Comparison of ENCODE assay signal across 9 mouse cellular contexts in the genomic region with DNA sequence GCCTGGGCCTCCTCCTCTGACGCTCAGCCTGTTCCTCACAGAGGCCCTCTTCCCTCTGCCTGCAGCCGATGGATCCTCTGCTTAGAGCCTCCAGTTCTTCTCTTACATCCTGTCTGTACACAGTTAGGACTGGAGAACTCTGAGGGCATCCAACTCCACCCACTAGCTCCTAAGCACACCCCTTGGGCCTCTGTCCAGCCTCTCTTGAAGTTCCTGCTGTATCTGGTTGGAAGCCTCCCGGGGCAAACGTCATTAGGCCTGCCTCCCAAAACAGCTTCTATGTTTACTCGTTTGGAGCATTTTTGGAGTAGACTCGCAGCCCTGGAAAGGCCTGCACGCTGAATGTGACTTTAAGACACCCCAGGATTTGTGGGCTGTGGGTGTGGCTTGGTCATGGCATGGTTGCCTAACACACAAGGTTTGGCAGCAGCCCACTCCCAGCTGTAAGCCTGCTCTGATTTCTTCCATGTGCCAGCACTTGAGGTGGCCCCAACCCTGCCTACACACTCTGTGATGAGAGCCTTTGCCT. TPM values are rescaled to one million over a fixed set of nuclear protein-coding genes. Genes with fewer than 3 reads are reported as not detected.
A peak's percentile ranks its signal among the peaks of the same experiment; 100 is the strongest.
DNase-seq lines count a peak whose midpoint lies in the region; ATAC-seq and TF ChIP-seq lines count a peak whose summit lies in the region.
"Had no signal": no experiment of that assay in that cellular context is flagged by ENCODE, and none has a peak within 500 bp of the region (broad histone marks: within the 10 kb centered on the region; RNA-seq: fewer than 3 reads in every experiment).

TSS of gene Fcgrt (minus strand) at position 200 of the 529 bp plus-strand sequence.

- WGBS in neural tube, embryonic 11.5 days: 76% methylated on average over 7 of the region's 7 CpGs
- 68% methylated on average over 7 of the region's 7 CpGs for WGBS in embryonic facial prominence, embryonic 10.5 days
- WGBS in heart, embryonic 13.5 days: 32% methylated on average over 7 of the region's 7 CpGs
- WGBS in kidney, postnatal 0 days: 2% methylated on average over 7 of the region's 7 CpGs
- WGBS in liver, embryonic 12.5 days (ENCODE audit: insufficient replicate concordance): 49% methylated on average over 7 of the region's 7 CpGs

- DNase-seq in neural tube, embryonic 11.5 days (ENCODE audit: low spot score): no peak
- no peak for DNase-seq in neural tube, embryonic 10.5 days (ENCODE audit: extremely low spot score, low spot score)
- DNase-seq in embryonic facial prominence, embryonic 10.5 days (ENCODE audit: low spot score): peak; percentile 23
- peak; percentile 99 for DNase-seq in kidney, postnatal 0 days (ENCODE audit: low spot score)

- no peak within 1 kb of the TSS for H3K27ac ChIP-seq in neural tube, embryonic 11.5 days (ENCODE audit: low read depth, low read length)
- peak within 1 kb of the TSS; percentile 82 for H3K27ac ChIP-seq in embryonic facial prominence, embryonic 10.5 days (replicated peaks)
- peak within 1 kb of the TSS; percentile 88 for H3K27ac ChIP-seq in heart, embryonic 13.5 days (replicated peaks)
- H3K27ac ChIP-seq in kidney, postnatal 0 days: peak within 1 kb of the TSS; percentile 93
- peak within 1 kb of the TSS; percentile 33 for H3K27ac ChIP-seq in liver, embryonic 12.5 days

- no peak; the same call in 1 of the 2 replicates for TF ChIP-seq CTCF in kidney, postnatal 0 days (IDR thresholded peaks at IDR 0.05; ENCODE audit: low read depth)

- H3K4me2 ChIP-seq in neural tube, embryonic 11.5 days (ENCODE audit: low read depth): no peak within 1 kb of the TSS
- H3K4me2 ChIP-seq in heart, embryonic 13.5 days: peak within 1 kb of the TSS; percentile 69
- peak within 1 kb of the TSS; percentile 68 for H3K4me2 ChIP-seq in kidney, postnatal 0 days (ENCODE audit: low read length)
- H3K4me2 ChIP-seq in liver, embryonic 12.5 days: peak within 1 kb of the TSS; percentile 50

- no peak within 1 kb of the TSS for H3K4me3 ChIP-seq in neural tube, embryonic 11.5 days (ENCODE audit: low read depth, low read length)
- H3K4me3 ChIP-seq in embryonic facial prominence, embryonic 10.5 days: peak within 1 kb of the TSS; percentile 36
- H3K4me3 ChIP-seq in heart, embryonic 13.5 days: peak within 1 kb of the TSS; percentile 43
- peak within 1 kb of the TSS; percentile 47 for H3K4me3 ChIP-seq in kidney, postnatal 0 days (replicated peaks; ENCODE audit: low read depth, low read length)
- peak within 1 kb of the TSS; percentile 26; the same call in 1 of the 2 replicates for H3K4me3 ChIP-seq in liver, embryonic 12.5 days

- no peak for ATAC-seq in neural tube, embryonic 11.5 days (ENCODE audit: insufficient read depth, low FRiP score, low TSS enrichment)
- ATAC-seq in heart, embryonic 13.5 days (ENCODE audit: extremely low read depth, insufficient number of reproducible peaks, low FRiP score, low TSS enrichment): peak; percentile 76; the same call in 1 of the 2 replicates
- peak; percentile 95 for ATAC-seq in kidney, postnatal 0 days (replicated peaks; ENCODE audit: low FRiP score, low read depth)
- ATAC-seq in liver, embryonic 12.5 days: peak; percentile 63
- ATAC-seq in monocyte, adult 5-6 weeks (replicated peaks; ENCODE audit: insufficient number of reproducible peaks, low FRiP score, low TSS enrichment, poor library complexity, severe bottlenecking): peak; percentile 97
- ATAC-seq in CD4-positive, CD25-positive, alpha-beta regulatory T cell, adult 4 months: no peak

- no peaks in the 10 kb centered on the region for H3K9me3 ChIP-seq in neural tube, embryonic 11.5 days (ENCODE audit: control insufficient read depth, low read length)
- no peaks in the 10 kb centered on the region for H3K9me3 ChIP-seq in embryonic facial prominence, embryonic 10.5 days
- H3K9me3 ChIP-seq in heart, embryonic 13.5 days: no peaks in the 10 kb centered on the region
- H3K9me3 ChIP-seq in kidney, postnatal 0 days (replicated peaks; ENCODE audit: low read length): no peaks in the 10 kb centered on the region
- no peaks in the 10 kb centered on the region for H3K9me3 ChIP-seq in liver, embryonic 12.5 days (replicated peaks)
- H3K9me3 ChIP-seq: G1E had no signal

- H3K9ac ChIP-seq in neural tube, embryonic 11.5 days (ENCODE audit: low read length): no peak within 1 kb of the TSS
- H3K9ac ChIP-seq in heart, embryonic 13.5 days: peak within 1 kb of the TSS; percentile 79
- H3K9ac ChIP-seq in kidney, postnatal 0 days (ENCODE audit: low read depth, low read length): peak within 1 kb of the TSS; percentile 40
- H3K9ac ChIP-seq in liver, embryonic 12.5 days: 0 out of 2 replicates have a peak within 1 kb of the TSS, but pooled peaks have one; percentile 25

- peaks cover 3% of the 10 kb centered on the region; the same call in 1 of the 2 replicates for H3K4me1 ChIP-seq in neural tube, embryonic 11.5 days (ENCODE audit: control insufficient read depth, insufficient read depth, low read length)
- H3K4me1 ChIP-seq in embryonic facial prominence, embryonic 10.5 days: peaks cover 36% of the 10 kb centered on the region
- H3K4me1 ChIP-seq in heart, embryonic 13.5 days: peaks cover 26% of the 10 kb centered on the region
- H3K4me1 ChIP-seq in kidney, postnatal 0 days (replicated peaks; ENCODE audit: insufficient read depth, low read length): peaks cover 23% of the 10 kb centered on the region
- peaks cover 28% of the 10 kb centered on the region for H3K4me1 ChIP-seq in liver, embryonic 12.5 days

- H3K36me3 ChIP-seq in neural tube, embryonic 11.5 days (ENCODE audit: control insufficient read depth, insufficient read depth, low read length): no peaks in the 10 kb centered on the region
- H3K36me3 ChIP-seq in embryonic facial prominence, embryonic 10.5 days (replicated peaks): no peaks in the 10 kb centered on the region
- H3K36me3 ChIP-seq in heart, embryonic 13.5 days: peaks cover 6% of the 10 kb centered on the region
- H3K36me3 ChIP-seq in kidney, postnatal 0 days (ENCODE audit: insufficient read depth, low read length): no peaks in the 10 kb centered on the region
- H3K36me3 ChIP-seq in liver, embryonic 12.5 days: no peaks in the 10 kb centered on the region; the same call in 1 of the 2 replicates
- H3K36me3 ChIP-seq: G1E had no signal

- no peaks in the 10 kb centered on the region for H3K27me3 ChIP-seq in neural tube, embryonic 11.5 days (ENCODE audit: control insufficient read depth, insufficient read depth, low read length)
- no peaks in the 10 kb centered on the region for H3K27me3 ChIP-seq in embryonic facial prominence, embryonic 10.5 days (replicated peaks; ENCODE audit: low read depth, poor library complexity, severe bottlenecking)
- no peaks in the 10 kb centered on the region for H3K27me3 ChIP-seq in heart, embryonic 13.5 days (replicated peaks)
- H3K27me3 ChIP-seq in kidney, postnatal 0 days (ENCODE audit: insufficient read depth, low read length): no peaks in the 10 kb centered on the region
- H3K27me3 ChIP-seq in liver, embryonic 12.5 days (replicated peaks): no peaks in the 10 kb centered on the region

RNA-seq across cellular contexts. Expression of gene Fcgrt, which starts in this region (rescaled TPM):
- 11.3 and 12.8 TPM in 2 replicates for polyA plus RNA-seq in neural tube, embryonic 11.5 days (2014; fragmentation: Nextera tagmentation; extraction: Ambion mirVana)
- 6.0 and 7.0 TPM in 2 replicates for polyA plus RNA-seq in embryonic facial prominence, embryonic 10.5 days (2016; fragmentation: Nextera tagmentation; extraction: Ambion mirVana)
- 38.0 and 38.1 TPM in 2 replicates for polyA plus RNA-seq in heart, embryonic 13.5 days (2015; fragmentation: Nextera tagmentation; extraction: Ambion mirVana)
- polyA plus RNA-seq in kidney, postnatal 0 days (2015; fragmentation: Nextera tagmentation; extraction: Ambion mirVana): 134 and 145 TPM in 2 replicates
- 26.6 and 26.9 TPM in 2 replicates for polyA plus RNA-seq in liver, embryonic 12.5 days (2016; fragmentation: Nextera tagmentation; extraction: Ambion mirVana)
- 74.9 to 100 TPM (median 91.0 TPM) in 3 replicates for total RNA-seq in monocyte, adult 5-6 weeks (2017)
- polyA plus RNA-seq in CD4-positive, CD25-positive, alpha-beta regulatory T cell, adult 4 months (2017; shearing (Covaris generic)): 1 to 10 TPM; 2.3 to 3.8 TPM
- total RNA-seq: G1E had no signal
- polyA plus RNA-seq: G1E had no signal

Comparison
In these comparisons a context has a peak if more than half of its experiments do, and no peak if none do; other contexts are left out.
1. ATAC-seq: peak in heart, embryonic 13.5 days (single experiment), kidney, postnatal 0 days (single experiment), liver, embryonic 12.5 days (single experiment) and monocyte, adult 5-6 weeks (single experiment); none in neural tube, embryonic 11.5 days (single experiment) and CD4-positive, CD25-positive, alpha-beta regulatory T cell, adult 4 months (single experiment).
2. DNase-seq: peak in embryonic facial prominence, embryonic 10.5 days (single experiment) and kidney, postnatal 0 days (single experiment); none in neural tube, embryonic 11.5 days (single experiment) and neural tube, embryonic 10.5 days (single experiment).